Mouse (Mus musculus) heart, adult 10 weeks (tissue): ENCODE measurements around the gene Olfr494. TPM values are rescaled to one million over a fixed set of nuclear protein-coding genes. Genes with fewer than 3 reads are reported as not detected.

ENCODE experiments used
- polyA plus RNA-seq: library from polyadenylated mRNA; stranded (reverse); fragments of 350-450 nt; fragmentation: Illumina TruSeq; extraction: RNeasy Lipid Tissue Mini Kit (QIAGEN cat#74804); gene quantifications from one replicate; pipeline ENCODE4 v1.2.3, GENCODE M21; 2014; ENCODE audit warnings: low read depth, low replicate concordance

Gene Olfr494
- not detected for polyA plus RNA-seq

DNA sequence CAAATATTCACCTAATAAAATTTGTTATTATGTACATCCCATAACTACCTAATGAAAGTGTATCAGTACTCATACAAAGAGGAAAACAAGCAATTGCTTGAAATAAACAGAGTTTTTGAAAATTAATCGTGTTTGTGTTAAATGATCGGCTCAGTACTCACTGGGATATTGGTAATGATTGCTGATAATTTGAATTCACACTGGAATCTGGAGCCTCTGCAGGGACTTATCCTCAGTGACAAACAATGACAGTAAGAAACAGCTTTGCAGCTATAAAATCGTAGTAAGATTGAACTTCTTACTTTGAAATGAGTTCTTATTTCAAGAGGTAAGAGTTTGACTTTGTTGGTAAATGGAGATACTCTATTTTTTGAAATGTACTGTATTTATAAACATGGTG lies at the start of gene Olfr494:
TSS of gene Olfr494 (plus strand) at position 301 of the 400 bp plus-strand sequence.

DNA sequence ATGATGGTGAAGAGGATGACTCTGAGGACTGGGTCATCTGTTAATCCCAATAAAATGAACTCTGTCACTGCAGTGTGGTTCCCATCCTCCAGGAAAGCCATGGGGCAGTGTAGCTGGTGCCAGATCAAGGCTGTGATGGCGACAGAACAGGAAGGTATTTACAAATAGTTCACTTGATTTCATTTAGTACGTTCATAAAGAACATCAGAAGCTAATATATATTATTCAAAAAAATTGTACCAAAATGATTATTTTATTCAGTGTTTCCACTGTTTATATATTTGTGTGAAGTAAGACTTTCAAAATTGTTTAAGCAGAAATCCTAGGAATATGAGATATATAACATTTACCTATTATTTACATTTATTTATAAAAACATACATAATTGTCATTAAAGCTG lies 41.6 kb upstream of the Olfr494 start, which contains the start of gene Olfr492:
TSS of gene Olfr492 (minus strand) at position 101 of the 400 bp plus-strand sequence.

GRCm38 (mm10) chr7:108346879-108347278 lies 18.3 kb upstream of the Olfr494 start, which contains the start of gene Olfr493:
TSS of gene Olfr493 (minus strand) at chr7:108346979.

GRCm38 (mm10) chr7:108392867-108393266 lies 27.7 kb downstream of the Olfr494 start, which contains the start of gene Olfr495:
TSS of gene Olfr495 (plus strand) at chr7:108393167.

Other genes with a start within 250 kb of the Olfr494 start
- gene Olfr484, start 237.9 kb upstream of the Olfr494 start, polyA plus RNA-seq: not detected
- gene Olfr485, start 205.5 kb upstream of the Olfr494 start, polyA plus RNA-seq: not detected
- gene Olfr486, start 192.6 kb upstream of the Olfr494 start, polyA plus RNA-seq: not detected
- gene Olfr487, start 150.7 kb upstream of the Olfr494 start, polyA plus RNA-seq: not detected
- gene Olfr488, start 107.0 kb upstream of the Olfr494 start, polyA plus RNA-seq: not detected
- not detected for gene Olfr490, start 76.4 kb upstream of the Olfr494 start, polyA plus RNA-seq
- gene Olfr491, start 51.9 kb upstream of the Olfr494 start, polyA plus RNA-seq: not detected
- gene Olfr492, start 41.7 kb upstream of the Olfr494 start, polyA plus RNA-seq: not detected
- not detected for gene Olfr493, start 18.4 kb upstream of the Olfr494 start, polyA plus RNA-seq
- not detected for gene Olfr495, start 27.8 kb downstream of the Olfr494 start, polyA plus RNA-seq
- gene Olfr497, start 55.1 kb downstream of the Olfr494 start, polyA plus RNA-seq: not detected
- gene Olfr498, start 100.0 kb downstream of the Olfr494 start, polyA plus RNA-seq: not detected
- not detected for gene Olfr502, start 159.7 kb downstream of the Olfr494 start, polyA plus RNA-seq
- gene Olfr503, start 179.2 kb downstream of the Olfr494 start, polyA plus RNA-seq: not detected
- gene Olfr504, start 200.5 kb downstream of the Olfr494 start, polyA plus RNA-seq: not detected
- not detected for gene Olfr506, start 245.5 kb downstream of the Olfr494 start, polyA plus RNA-seq